Mouse (Mus musculus) forebrain, embryonic 14.5 days (tissue): ENCODE data around the gene Tas2r134. TPM values are rescaled to one million over a fixed set of nuclear protein-coding genes. Genes with fewer than 3 reads are reported as not detected.

Experiments used
- ATAC-seq: fragments of 200-750 bp; cut with Nextera tagmentation; 2 replicates; pipeline ENCODE4 v1.8.0; 2017; ENCODE audit warnings: mild to moderate bottlenecking, moderate library complexity
- DNase-seq: peaks from one replicate; pipeline ENCODE4 v3.0.0-alpha.2; 2015; ENCODE audit warnings: low spot score
- H3K27ac ChIP-seq: fragments of 300-500 bp; sonication (generic); 2 replicates; pipeline ENCODE4 v1.5.1; 2014; ENCODE audit warnings: low read depth, mild to moderate bottlenecking, control low read depth, low read length, moderate library complexity
- H3K27me3 ChIP-seq: fragments of 300-500 bp; sonication (generic); replicated peaks from 2 replicates; pipeline ENCODE4 v1.6.1; 2014; ENCODE audit warnings: low read length, control low read depth, mixed read lengths; ENCODE audit not compliant: control insufficient read depth, insufficient read depth
- H3K36me3 ChIP-seq: fragments of 300-500 bp; sonication (generic); 2 replicates; pipeline ENCODE4 v1.6.1; 2014; ENCODE audit warnings: low read length, control low read depth; ENCODE audit not compliant: control insufficient read depth, insufficient read depth
- H3K4me1 ChIP-seq: fragments of 300-500 bp; sonication (generic); 2 replicates; pipeline ENCODE4 v1.6.1; 2014; ENCODE audit warnings: antibody characterized with exemption, low read length, control low read depth; ENCODE audit not compliant: control insufficient read depth, insufficient read depth
- H3K4me2 ChIP-seq: fragments of 300-500 bp; sonication (generic); 2 replicates; pipeline ENCODE4 v1.6.1; 2014; ENCODE audit warnings: mild to moderate bottlenecking, control low read depth, low read length
- H3K4me3 ChIP-seq: fragments of 300-500 bp; sonication (generic); 2 replicates; pipeline ENCODE4 v1.5.1; 2014; ENCODE audit warnings: low read depth, low read length, control low read depth
- H3K9ac ChIP-seq: fragments of 300-500 bp; sonication (generic); 2 replicates; pipeline ENCODE4 v1.6.1; 2014; ENCODE audit warnings: mild to moderate bottlenecking, low read length, control low read depth, moderate library complexity
- H3K9me3 ChIP-seq: fragments of 300-500 bp; sonication (generic); replicated peaks from 2 replicates; pipeline ENCODE4 v1.6.1; 2016; ENCODE audit warnings: low read length, control low read depth, mixed read lengths; ENCODE audit not compliant: control insufficient read depth
- WGBS: fragments of 180-500 bp; shearing (Covaris S2); extraction: QIAGEN DNeasy Blood & Tissue Kit; methylation state at CpG from one replicate; pipeline ENCODE4 v1.1.7; 2014; 5-methylcytosine and 5-hydroxymethylcytosine counted together
- polyA plus RNA-seq: library from polyadenylated mRNA; unstranded; fragments of >200 nt; fragmentation: Nextera tagmentation; extraction: Ambion mirVana; gene quantifications from 2 replicates; pipeline ENCODE4 v1.2.1, GENCODE M21; 2014

Gene Tas2r134
- polyA plus RNA-seq, 1 experiment from 2014 or later, result not detected

- ATAC-seq (peak; percentile 65), DNase-seq (peak; percentile 40)
- Histone ChIP-seq H3K9me3 (no peaks in the 10 kb centered on the region), H3K36me3 (no peaks in the 10 kb centered on the region), H3K27ac (peak overlapping the region; percentile 21; the same call in 1 of the 2 replicates), H3K9ac (no peak overlapping the region; the same call in 1 of the 2 replicates), H3K4me1 (no peaks in the 10 kb centered on the region), H3K27me3 (no peaks in the 10 kb centered on the region), H3K4me2 (peak overlapping the region; percentile 10; the same call in 1 of the 2 replicates), H3K4me3 (no peak overlapping the region)
- 51% methylated on average over 19 of the region's 19 CpGs for WGBS
Observed at GRCm38 (mm10) chr2:51599473-51600201, 27.7 kb upstream of the Tas2r134 start.

GRCm38 (mm10) chr2:51600202-51600487 lies 27.2 kb upstream of the Tas2r134 start:
- Histone ChIP-seq H3K27me3 (no peaks in the 10 kb centered on the region), H3K4me3 (no peak overlapping the region), H3K9me3 (no peaks in the 10 kb centered on the region), H3K4me2 (peak overlapping the region; percentile 10; the same call in 1 of the 2 replicates), H3K9ac (no peak overlapping the region; the same call in 1 of the 2 replicates), H3K27ac (peak overlapping the region; percentile 21; the same call in 1 of the 2 replicates), H3K36me3 (no peaks in the 10 kb centered on the region), H3K4me1 (no peaks in the 10 kb centered on the region)
- ATAC-seq (no peak), DNase-seq (no peak)
- 50% methylated on average over 3 of the region's 3 CpGs for WGBS

- Histone ChIP-seq H3K36me3 (no peaks in the 10 kb centered on the region), H3K9me3 (no peaks in the 10 kb centered on the region), H3K27ac (no peak overlapping the region), H3K4me1 (no peaks in the 10 kb centered on the region), H3K27me3 (no peaks in the 10 kb centered on the region), H3K4me2 (no peak overlapping the region), H3K4me3 (no peak overlapping the region), H3K9ac (no peak overlapping the region)
- DNase-seq (no peak), ATAC-seq (no peak)
- WGBS, result 77% methylated on average over 8 of the region's 8 CpGs
Observed at GRCm38 (mm10) chr2:51600873-51601272, 26.4 kb upstream of the Tas2r134 start.

- no peak overlapping the region; the same call in 1 of the 2 replicates for H3K4me3 ChIP-seq
- H3K27ac ChIP-seq, result peak overlapping the region; percentile 50; the same call in 1 of the 2 replicates
Observed at GRCm38 (mm10) chr2:51610305-51610704, 17.0 kb upstream of the Tas2r134 start.

GRCm38 (mm10) chr2:51610897-51611296 lies 16.4 kb upstream of the Tas2r134 start:
- DNase-seq (peak; percentile 64), ATAC-seq (peak; percentile 74; the same call in 1 of the 2 replicates)
- WGBS, result 15% methylated on average over 2 of the region's 2 CpGs
- Histone ChIP-seq H3K27ac (0 out of 2 replicates have a peak overlapping the region, but pooled peaks have one; percentile 50), H3K4me1 (peaks cover 12% of the 10 kb centered on the region), H3K4me3 (no peak overlapping the region), H3K27me3 (no peaks in the 10 kb centered on the region), H3K9me3 (no peaks in the 10 kb centered on the region), H3K36me3 (no peaks in the 10 kb centered on the region), H3K9ac (no peak overlapping the region), H3K4me2 (peak overlapping the region; percentile 42)

More at GRCm38 (mm10) chr2:51610305-51610704, 17.0 kb upstream of the Tas2r134 start:
- Histone ChIP-seq H3K9me3 (no peaks in the 10 kb centered on the region), H3K4me1 (peaks cover 12% of the 10 kb centered on the region), H3K4me2 (peak overlapping the region; percentile 42), H3K36me3 (no peaks in the 10 kb centered on the region), H3K9ac (peak overlapping the region; percentile 33; the same call in 1 of the 2 replicates), H3K27me3 (no peaks in the 10 kb centered on the region)
- DNase-seq (peak; percentile 82), ATAC-seq (peak; percentile 69)
- 2% methylated on average over 10 of the region's 10 CpGs for WGBS

GRCm38 (mm10) chr2:51613716-51614115 lies 13.6 kb upstream of the Tas2r134 start:
- DNase-seq (no peak), ATAC-seq (no peak)
- Histone ChIP-seq H3K27ac (no peak overlapping the region), H3K4me1 (peaks cover 12% of the 10 kb centered on the region), H3K9me3 (no peaks in the 10 kb centered on the region), H3K27me3 (no peaks in the 10 kb centered on the region), H3K4me2 (no peak overlapping the region), H3K4me3 (no peak overlapping the region), H3K9ac (no peak overlapping the region), H3K36me3 (no peaks in the 10 kb centered on the region)
- WGBS, result 80% methylated on average over 4 of the region's 4 CpGs

GRCm38 (mm10) chr2:51621931-51622330 lies 5.4 kb upstream of the Tas2r134 start:
- no peaks in the 10 kb centered on the region for H3K4me1 ChIP-seq
- WGBS, result 93% methylated on average over 2 of the region's 2 CpGs
- ATAC-seq (no peak), DNase-seq (peak; percentile 29)
- no peak overlapping the region for H3K9ac ChIP-seq
- H3K27ac ChIP-seq, result no peak overlapping the region
- H3K36me3 ChIP-seq, result no peaks in the 10 kb centered on the region
- no peaks in the 10 kb centered on the region for H3K27me3 ChIP-seq
- no peak overlapping the region for H3K4me3 ChIP-seq
- no peak overlapping the region for H3K4me2 ChIP-seq
- no peaks in the 10 kb centered on the region for H3K9me3 ChIP-seq

- Histone ChIP-seq H3K4me3 (no peak overlapping the region), H3K27ac (no peak overlapping the region), H3K9ac (no peak overlapping the region), H3K9me3 (no peaks in the 10 kb centered on the region), H3K4me1 (no peaks in the 10 kb centered on the region), H3K27me3 (no peaks in the 10 kb centered on the region), H3K36me3 (no peaks in the 10 kb centered on the region), H3K4me2 (no peak overlapping the region)
- WGBS, result 84% methylated on average over 3 of the region's 3 CpGs
- no peak for DNase-seq
- ATAC-seq, result no peak
Observed at GRCm38 (mm10) chr2:51626007-51626406, 1.3 kb upstream of the Tas2r134 start.

GRCm38 (mm10) chr2:51631428-51631827 lies 4.1 kb downstream of the Tas2r134 start:
- DNase-seq (no peak), ATAC-seq (no peak)
- H3K27ac ChIP-seq, result no peak overlapping the region
- no peaks in the 10 kb centered on the region for H3K36me3 ChIP-seq
- H3K9me3 ChIP-seq, result no peaks in the 10 kb centered on the region
- H3K4me3 ChIP-seq, result no peak overlapping the region
- H3K4me1 ChIP-seq, result no peaks in the 10 kb centered on the region
- no peak overlapping the region for H3K4me2 ChIP-seq
- no peak overlapping the region for H3K9ac ChIP-seq
- no peaks in the 10 kb centered on the region for H3K27me3 ChIP-seq
- 82% methylated on average over 2 of the region's 2 CpGs for WGBS
